Mouse (Mus musculus) kidney, adult 11 months (tissue): Measurements from ENCODE around the gene Krtap28-10.

ENCODE experiments used
- DNase-seq: peaks from one replicate; pipeline ENCODE4 v3.0.0; 2022

The Krtap28-10 gene

GRCm38 (mm10) chr1:83042380-83042779 lies at the start of gene Krtap28-10:
Krtap28-10 (minus strand) TSS chr1:83042480.
- DNase-seq = no peak

GRCm38 (mm10) chr1:83091268-83091667 lies 49.0 kb upstream of the Krtap28-10 start:
- DNase-seq = no peak

GRCm38 (mm10) chr1:83084790-83085189 lies 42.5 kb upstream of the Krtap28-10 start:
- DNase-seq = no peak

- no peak for DNase-seq
These were observed 34.7 kb upstream of the Krtap28-10 start for GRCm38 (mm10) chr1:83077016-83077415.

GRCm38 (mm10) chr1:83076190-83076917 lies 34.1 kb upstream of the Krtap28-10 start:
- no peak for DNase-seq

- no peak for DNase-seq
These were observed 33.4 kb upstream of the Krtap28-10 start for GRCm38 (mm10) chr1:83075526-83076189.

- DNase-seq = no peak
These were observed 24.9 kb upstream of the Krtap28-10 start for GRCm38 (mm10) chr1:83067205-83067604.

GRCm38 (mm10) chr1:83066577-83066976 lies 24.3 kb upstream of the Krtap28-10 start:
- DNase-seq = no peak

GRCm38 (mm10) chr1:83064851-83065250 lies 22.6 kb upstream of the Krtap28-10 start:
- no peak for DNase-seq

GRCm38 (mm10) chr1:83060643-83061042 lies 18.4 kb upstream of the Krtap28-10 start, which contains the start of gene Krtap28-13:
Krtap28-13 (plus strand) TSS chr1:83060930.
- DNase-seq = no peak

- no peak for DNase-seq
These were observed 17.0 kb upstream of the Krtap28-10 start, which contains the start of gene A030005K14Rik for GRCm38 (mm10) chr1:83059278-83059677. A030005K14Rik (minus strand) TSS chr1:83059378.

- DNase-seq = peak; percentile 52
These were observed 16.2 kb upstream of the Krtap28-10 start for GRCm38 (mm10) chr1:83058481-83058880.

- no peak for DNase-seq
These were observed 2.7 kb upstream of the Krtap28-10 start, which contains the start of gene Gm47969 for GRCm38 (mm10) chr1:83044882-83045427. Gm47969 (plus strand) TSS chr1:83044932.

- no peak for DNase-seq
These were observed 3.2 kb downstream of the Krtap28-10 start for GRCm38 (mm10) chr1:83039080-83039479.

- DNase-seq = peak; percentile 54
These were observed 4.1 kb downstream of the Krtap28-10 start, which contains the start of gene Slc19a3 for GRCm38 (mm10) chr1:83038109-83038672. Slc19a3 (minus strand) TSS chr1:83038448.

- DNase-seq = no peak
These were observed 5.2 kb downstream of the Krtap28-10 start for GRCm38 (mm10) chr1:83036892-83037667.

GRCm38 (mm10) chr1:83034509-83034908 lies 7.8 kb downstream of the Krtap28-10 start:
- no peak for DNase-seq

- DNase-seq = no peak
These were observed 9.8 kb downstream of the Krtap28-10 start for GRCm38 (mm10) chr1:83032508-83032907.

GRCm38 (mm10) chr1:83031950-83032349 lies 10.3 kb downstream of the Krtap28-10 start:
- DNase-seq = no peak

- no peak for DNase-seq
These were observed 25.7 kb downstream of the Krtap28-10 start for GRCm38 (mm10) chr1:83016556-83016955.

- no peak for DNase-seq
These were observed 26.9 kb downstream of the Krtap28-10 start for GRCm38 (mm10) chr1:83015329-83015879.

GRCm38 (mm10) chr1:83014477-83014876 lies 27.8 kb downstream of the Krtap28-10 start:
- DNase-seq = no peak
